Comparison of ENCODE assay signal across 11 mouse cellular contexts in genomic region chr10:69045275-69045674, GRCm38 (mm10).
DNase-seq lines count a peak whose midpoint lies in the region; ATAC-seq and TF ChIP-seq lines count a peak whose summit lies in the region.
"Had no signal": no experiment of that assay in that cellular context is flagged by ENCODE, and none has a peak within 500 bp of the region (broad histone marks: within the 10 kb centered on the region; RNA-seq: fewer than 3 reads in every experiment).

No protein-coding gene starts in this region.

- H3K27ac ChIP-seq in kidney, embryonic 15.5 days, result peak overlapping the region; percentile 18; the same call in 1 of the 2 replicates
- H3K27ac ChIP-seq in kidney, embryonic 14.5 days (ENCODE audit: low read depth, low read length), result no peak overlapping the region
- H3K27ac ChIP-seq in embryonic facial prominence, embryonic 12.5 days, result peak overlapping the region; percentile 58
- H3K27ac ChIP-seq in hindbrain, postnatal 0 days, result peak overlapping the region; percentile 7; the same call in 1 of the 2 replicates
- H3K27ac ChIP-seq: macrophage had no signal

- H3K27me3 ChIP-seq in kidney, embryonic 15.5 days, result no peaks in the 10 kb centered on the region
- no peaks in the 10 kb centered on the region for H3K27me3 ChIP-seq in kidney, embryonic 14.5 days (ENCODE audit: control insufficient read depth, insufficient read depth, low read length)
- no peaks in the 10 kb centered on the region for H3K27me3 ChIP-seq in embryonic facial prominence, embryonic 12.5 days
- H3K27me3 ChIP-seq in hindbrain, postnatal 0 days (ENCODE audit: insufficient read depth, low read length), result no peaks in the 10 kb centered on the region

- peak; percentile 31 for DNase-seq in hindbrain, postnatal 0 days (ENCODE audit: low spot score)
- peak; percentile 4 for DNase-seq in skeletal muscle tissue, adult 2 months (ENCODE audit: low read depth, low spot score)
- no peak for DNase-seq in layer of hippocampus, adult 18-20 months (ENCODE audit: low spot score in 2 of 2)
- DNase-seq in right cerebral cortex, postnatal 14 days, result no peak
- DNase-seq in adrenal gland, adult (ENCODE audit: inconsistent age in 2 of 2, low spot score in 1 of 2), result no peak
- DNase-seq: thymus, postnatal 4 days had no signal

- no peak overlapping the region for H3K9ac ChIP-seq in kidney, embryonic 15.5 days
- no peak overlapping the region for H3K9ac ChIP-seq in kidney, embryonic 14.5 days (ENCODE audit: low read depth, low read length)
- H3K9ac ChIP-seq in embryonic facial prominence, embryonic 12.5 days, result no peak overlapping the region
- no peak overlapping the region for H3K9ac ChIP-seq in hindbrain, postnatal 0 days (replicated peaks; ENCODE audit: low read length)

- no peak for TF ChIP-seq CTCF in hindbrain, postnatal 0 days (IDR thresholded peaks at IDR 0.05; ENCODE audit: low read depth)

- H3K4me1 ChIP-seq in kidney, embryonic 15.5 days, result peaks cover 25% of the 10 kb centered on the region
- peaks cover 11% of the 10 kb centered on the region for H3K4me1 ChIP-seq in kidney, embryonic 14.5 days (ENCODE audit: control insufficient read depth, insufficient read depth, low read length)
- H3K4me1 ChIP-seq in embryonic facial prominence, embryonic 12.5 days, result peaks cover 28% of the 10 kb centered on the region
- peaks cover 17% of the 10 kb centered on the region for H3K4me1 ChIP-seq in hindbrain, postnatal 0 days (ENCODE audit: insufficient read depth, low read length)

- 0 out of 2 replicates have a peak, but pooled peaks cover 2% of the 10 kb centered on the region for H3K9me3 ChIP-seq in kidney, embryonic 15.5 days (replicated peaks)
- 0 out of 2 replicates have a peak, but pooled peaks cover 3% of the 10 kb centered on the region for H3K9me3 ChIP-seq in kidney, embryonic 14.5 days (ENCODE audit: control insufficient read depth, low read length)
- no peaks in the 10 kb centered on the region for H3K9me3 ChIP-seq in embryonic facial prominence, embryonic 12.5 days
- H3K9me3 ChIP-seq in hindbrain, postnatal 0 days (ENCODE audit: low read length), result no peaks in the 10 kb centered on the region

- H3K36me3 ChIP-seq in kidney, embryonic 15.5 days, result no peaks in the 10 kb centered on the region
- H3K36me3 ChIP-seq in kidney, embryonic 14.5 days (ENCODE audit: control insufficient read depth, insufficient read depth, low read length), result no peaks in the 10 kb centered on the region
- H3K36me3 ChIP-seq in embryonic facial prominence, embryonic 12.5 days, result no peaks in the 10 kb centered on the region
- no peaks in the 10 kb centered on the region for H3K36me3 ChIP-seq in hindbrain, postnatal 0 days (ENCODE audit: insufficient read depth, low read length)

- ATAC-seq in kidney, embryonic 15.5 days (replicated peaks; ENCODE audit: low FRiP score), result no peak
- no peak for ATAC-seq in kidney, embryonic 14.5 days (ENCODE audit: low FRiP score, low TSS enrichment)
- no peak for ATAC-seq in embryonic facial prominence, embryonic 12.5 days (ENCODE audit: insufficient number of reproducible peaks, insufficient read depth, low FRiP score, low TSS enrichment)
- no peak for ATAC-seq in hindbrain, postnatal 0 days

- 70% methylated on average over 14 of the region's 14 CpGs for WGBS in kidney, embryonic 15.5 days
- WGBS in kidney, embryonic 14.5 days, result 71% methylated on average over 14 of the region's 14 CpGs
- 52% methylated on average over 14 of the region's 14 CpGs for WGBS in embryonic facial prominence, embryonic 12.5 days
- WGBS in hindbrain, postnatal 0 days, result 52% methylated on average over 14 of the region's 14 CpGs

- no peak overlapping the region for H3K4me2 ChIP-seq in kidney, embryonic 15.5 days
- no peak overlapping the region for H3K4me2 ChIP-seq in kidney, embryonic 14.5 days (replicated peaks; ENCODE audit: low read depth, low read length)
- no peak overlapping the region for H3K4me2 ChIP-seq in embryonic facial prominence, embryonic 12.5 days (replicated peaks)
- peak overlapping the region; percentile 28 for H3K4me2 ChIP-seq in hindbrain, postnatal 0 days (ENCODE audit: low read depth, low read length)
- H3K4me2 ChIP-seq: liver, embryonic 11.5 days had no signal

- no peak overlapping the region for H3K4me3 ChIP-seq in kidney, embryonic 15.5 days (replicated peaks)
- no peak overlapping the region for H3K4me3 ChIP-seq in kidney, embryonic 14.5 days (ENCODE audit: low read length)
- H3K4me3 ChIP-seq in embryonic facial prominence, embryonic 12.5 days, result no peak overlapping the region
- no peak overlapping the region for H3K4me3 ChIP-seq in hindbrain, postnatal 0 days (ENCODE audit: low read length)

Comparison
In these comparisons a context has a peak if more than half of its experiments do, and no peak if none do; other contexts are left out.
1. DNase-seq: peak in hindbrain, postnatal 0 days (single experiment) and skeletal muscle tissue, adult 2 months (single experiment); none in layer of hippocampus, adult 18-20 months (0 of 2), right cerebral cortex, postnatal 14 days (single experiment) and adrenal gland, adult (0 of 2).